Mouse (Mus musculus): Measurements from ENCODE around the gene Sec14l5.
"Not testable (repeated sequence)": the region's sequence is repeated elsewhere in the genome, so short reads cannot be mapped to it uniquely, and the experiment has no call there.

Gene Sec14l5

GRCm38 (mm10) chr16:5214126-5214525 lies 67.2 kb downstream of the Sec14l5 start:
- no peak for DNase-seq (ENCODE audit: low spot score)

DNA sequence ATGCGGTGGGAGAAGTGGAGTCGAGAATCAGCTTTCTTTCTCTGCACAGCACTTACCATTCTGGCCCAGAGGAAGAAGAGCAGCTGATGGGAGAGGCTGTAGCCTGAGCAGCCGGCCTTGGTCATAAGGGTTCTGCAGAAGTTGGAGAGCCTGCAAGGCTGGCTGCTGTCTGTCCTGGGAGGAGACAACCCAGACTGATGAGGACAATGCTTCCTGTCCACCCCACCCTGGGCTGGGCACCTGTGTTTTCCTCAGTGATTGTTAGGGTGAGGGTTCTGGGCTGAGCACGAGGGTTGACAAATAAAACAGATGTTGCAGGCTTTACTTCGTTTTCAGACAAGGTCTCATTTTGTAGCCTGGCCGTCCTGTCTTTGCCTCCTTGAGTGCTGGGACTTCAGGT lies 69.8 kb downstream of the Sec14l5 start:
- DNase-seq (ENCODE audit: low spot score), result no peak

DNA sequence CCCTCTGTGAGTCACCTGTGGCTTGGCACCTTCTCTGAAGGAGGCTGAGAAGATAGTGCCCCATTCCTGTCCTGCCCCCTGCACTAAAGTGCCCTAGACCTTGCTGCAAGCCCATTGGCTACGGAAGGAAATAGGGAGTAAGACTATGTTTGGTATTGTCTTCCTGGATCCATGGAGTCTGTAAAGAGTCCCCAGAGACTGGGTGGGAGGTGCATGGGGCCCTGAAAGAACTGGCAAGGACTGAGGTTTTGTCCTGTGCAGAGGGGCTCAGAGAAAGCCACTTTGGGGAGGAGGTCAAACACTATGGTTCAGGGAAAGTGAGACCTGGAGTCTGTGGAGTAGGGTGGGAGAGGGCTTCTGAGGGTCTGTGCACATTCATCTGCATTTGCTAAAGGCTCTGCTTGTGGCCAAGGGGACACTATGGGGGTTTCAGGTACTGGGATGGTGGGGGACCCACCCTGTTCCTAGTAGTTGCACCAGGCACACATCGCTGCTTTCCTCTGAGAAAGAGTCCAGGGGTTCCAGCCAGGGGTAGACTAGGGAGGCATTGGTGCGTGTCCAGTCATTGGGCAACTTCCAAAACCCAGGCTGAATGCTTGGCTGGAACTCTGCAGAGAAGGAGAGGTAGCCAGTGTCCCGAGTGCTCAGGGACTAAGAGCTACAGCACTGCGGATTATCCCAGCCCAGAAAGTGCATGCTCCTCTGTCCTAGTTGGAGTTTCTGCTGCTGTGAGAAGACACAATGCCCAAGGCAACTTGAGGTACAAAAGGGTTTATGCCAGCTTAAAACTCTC lies 70.6 kb downstream of the Sec14l5 start:
- no peak for DNase-seq (ENCODE audit: low spot score)

DNA sequence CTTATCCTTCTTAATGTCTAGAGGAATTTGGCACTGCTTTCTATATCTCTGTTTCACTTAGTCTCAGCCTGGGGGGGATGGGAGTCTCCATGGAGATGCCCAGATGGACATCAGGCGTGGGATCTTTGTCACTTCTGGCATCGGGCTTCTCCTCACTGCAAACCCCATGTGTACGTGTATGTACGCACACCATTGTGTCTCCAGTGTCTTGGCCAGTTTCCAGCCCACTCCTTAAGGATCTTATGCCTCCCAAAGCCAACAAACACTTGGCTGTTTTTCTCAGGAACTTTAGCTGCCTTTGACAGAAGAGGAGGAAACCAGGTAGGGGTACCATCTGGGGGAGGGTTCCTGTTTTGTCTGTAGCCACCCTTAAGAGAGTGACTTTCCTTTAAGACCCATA lies 74.5 kb downstream of the Sec14l5 start:
- peak; percentile 35 for DNase-seq (ENCODE audit: low spot score)

DNA sequence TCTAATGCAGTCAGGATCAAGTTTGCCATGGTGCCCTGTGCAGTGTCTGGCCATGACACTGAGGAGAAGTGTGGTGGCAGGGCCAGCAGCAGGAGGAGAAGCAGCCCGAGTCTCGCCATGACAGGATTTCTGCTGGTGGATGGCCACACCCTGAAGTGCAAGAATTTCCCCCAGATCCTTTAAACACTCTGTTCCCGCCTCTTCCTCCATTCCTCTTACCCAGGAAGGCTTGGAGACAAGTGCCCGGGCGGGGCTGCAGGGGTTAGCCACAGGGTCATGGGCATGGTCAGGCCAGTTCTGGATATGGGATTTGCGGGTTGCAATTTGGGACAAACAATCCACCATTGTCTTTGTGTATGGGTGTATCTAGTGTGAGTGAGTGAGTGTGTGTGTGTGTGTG lies 75.2 kb downstream of the Sec14l5 start, which contains the start of gene AU021092:
Gene AU021092 (minus strand): TSS at position 160 of the 400 bp plus-strand sequence.
- peak; percentile 68 for DNase-seq (ENCODE audit: low spot score)

DNA sequence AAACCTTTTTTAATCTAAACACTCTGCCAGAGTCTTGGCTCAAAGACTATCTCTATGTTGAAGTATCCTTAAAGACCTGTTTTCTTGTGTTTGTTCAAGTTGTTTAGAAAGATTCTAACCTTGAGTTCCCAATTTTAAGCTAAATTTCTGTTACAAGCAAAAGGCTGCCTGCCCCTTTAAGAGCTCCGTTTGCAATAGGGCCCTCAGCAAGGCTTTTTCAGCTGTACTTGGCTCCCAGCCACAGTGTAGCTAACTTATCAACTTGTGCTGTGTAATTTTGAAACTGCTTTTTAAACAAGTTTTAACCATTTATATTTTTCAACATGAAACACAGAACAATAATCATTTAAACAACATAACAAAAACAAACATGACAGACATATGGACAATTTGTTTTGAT lies 79.6 kb downstream of the Sec14l5 start:
- peak; percentile 43 for DNase-seq (ENCODE audit: low spot score)

- DNase-seq (ENCODE audit: low spot score), result not testable (repeated sequence)
Observed at GRCm38 (mm10) chr16:5227501-5227900, 80.6 kb downstream of the Sec14l5 start.

GRCm38 (mm10) chr16:5228103-5228502 lies 81.2 kb downstream of the Sec14l5 start:
- DNase-seq (ENCODE audit: low spot score), result not testable (repeated sequence)

DNA sequence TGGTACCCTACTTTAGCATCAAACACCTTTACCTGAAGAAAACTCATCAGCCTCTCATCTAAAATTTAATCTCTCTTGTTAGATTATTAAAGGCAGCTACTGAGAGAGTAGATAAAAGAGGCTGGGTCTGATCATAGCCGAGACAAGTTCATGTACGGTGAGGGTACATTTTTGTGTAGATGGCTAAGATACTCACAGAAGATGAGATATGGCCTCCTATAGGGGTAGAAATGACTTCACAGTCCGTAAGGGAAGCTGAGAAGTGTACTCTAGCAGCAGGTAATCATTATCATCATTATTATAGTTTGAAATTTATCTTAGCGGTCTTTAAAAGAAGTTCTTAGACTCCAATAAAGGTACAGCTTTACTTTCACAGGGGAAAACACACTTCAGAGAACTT lies 86.1 kb downstream of the Sec14l5 start:
- no peak for DNase-seq (ENCODE audit: low spot score)

GRCm38 (mm10) chr16:5233418-5234313 lies 86.8 kb downstream of the Sec14l5 start, which contains the start of gene Alg1:
TSS of gene Alg1 (plus strand) at chr16:5233621.
- peak; percentile 96 for DNase-seq (ENCODE audit: low spot score)

Measured in lung, postnatal 25 days (tissue).